Mouse (Mus musculus): ENCODE measurements at regions not wholly inside any gene's neighbourhood (a gene's known extent, or its start where the extent isn't known, plus 50 kb on each side); places are given as distances from the start of the nearest gene placed in this dataset.

DNA sequence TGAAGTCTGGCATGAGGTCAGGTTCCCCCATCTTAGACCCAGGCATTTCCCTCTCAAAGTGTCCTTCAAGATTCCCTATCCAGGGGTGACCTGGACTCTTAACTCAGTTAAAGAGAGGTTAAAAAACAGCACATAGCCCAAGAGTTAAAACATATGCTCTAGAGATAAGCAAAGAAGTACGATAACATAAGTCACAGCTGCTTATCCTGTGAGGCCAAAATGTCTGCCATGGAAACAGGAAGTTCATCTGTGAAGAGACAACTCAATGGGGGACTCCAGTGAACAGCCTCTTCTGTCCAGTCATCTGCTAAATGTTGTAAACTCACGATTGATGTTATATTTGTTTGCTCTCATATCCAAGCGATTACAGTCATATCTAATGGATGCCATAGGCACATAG, 126.1 kb upstream of the Il15 start:
- TF ChIP-seq EP300 (IDR thresholded peaks at IDR 0.05; ENCODE audit: low read depth) (no peak), CTCF (IDR thresholded peaks at IDR 0.05; ENCODE audit: low read depth) (no peak)
